Comparison of ENCODE assay signal across 8 mouse cellular contexts in the genomic region with DNA sequence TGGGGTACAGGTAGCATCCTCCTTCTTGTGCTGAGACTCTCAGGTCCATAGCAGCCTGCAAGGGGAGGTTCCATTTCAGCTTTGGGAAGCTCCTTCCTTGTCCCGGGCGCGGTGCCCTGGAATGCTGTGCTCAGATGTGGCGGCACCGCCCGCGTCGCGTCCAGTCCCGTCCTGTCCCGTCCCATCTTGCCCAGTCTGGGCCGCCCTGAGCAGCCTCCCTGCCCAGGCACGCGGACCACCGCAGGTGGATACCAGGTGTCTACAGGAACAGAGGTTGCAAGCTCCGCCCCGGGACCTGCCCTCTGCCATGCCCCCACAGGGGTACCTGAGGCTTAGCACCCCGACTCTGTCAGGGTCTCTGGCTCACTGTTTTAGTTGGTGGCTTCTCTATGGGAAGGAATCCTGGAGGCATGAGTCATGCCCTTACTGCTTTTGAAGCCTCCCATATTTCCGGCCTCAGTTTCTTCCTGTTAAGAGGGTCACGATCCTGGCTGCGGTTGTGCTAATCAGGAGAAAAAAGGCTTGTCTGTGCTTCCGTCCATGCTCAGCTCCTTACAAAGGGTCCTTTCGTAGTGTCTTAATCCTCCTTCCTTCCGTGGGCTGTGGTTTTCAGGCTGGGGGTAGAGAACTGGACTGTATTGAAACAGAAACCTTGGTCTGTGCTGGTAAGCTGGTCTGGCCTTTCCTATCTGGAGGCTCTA. TPM values are rescaled to one million over a fixed set of nuclear protein-coding genes. Genes with fewer than 3 reads are reported as not detected.
DNase-seq lines count a peak whose midpoint lies in the region; TF ChIP-seq lines count a peak whose summit lies in the region.
"Had no signal": no experiment of that assay in that cellular context is flagged by ENCODE, and none has a peak within 500 bp of the region (broad histone marks: within the 10 kb centered on the region; RNA-seq: fewer than 3 reads in every experiment).

No protein-coding gene starts in this region.

- peaks cover 47% of the 10 kb centered on the region for H3K4me1 ChIP-seq in bone marrow macrophage, adult 2 months (ENCODE audit: control insufficient read depth, insufficient read depth, low read length)

- no peaks in the 10 kb centered on the region for H3K79me2 ChIP-seq in C2C12 (ENCODE audit: control insufficient read depth, insufficient read depth)

- no peak overlapping the region for H3K4me3 ChIP-seq in C2C12 (ENCODE audit: insufficient read depth, poor library complexity, severe bottlenecking)
- H3K4me3 ChIP-seq in bone marrow macrophage, adult 2 months (ENCODE audit: insufficient read depth, low read length), result peak overlapping the region; percentile 20

- intact Hi-C loops in left cerebral cortex, postnatal 36 days (cut with DNase I), result loop anchor here (5.0 kb wide), 2 partner anchors 161 to 731 kb away; no protein-coding TSS in a partner anchor

- no peaks in the 10 kb centered on the region for H3K79me3 ChIP-seq in C2C12 (ENCODE audit: low read depth)

- TF ChIP-seq POLR2A in bone marrow macrophage, adult 2 months (IDR thresholded peaks at IDR 0.05; ENCODE audit: borderline replicate concordance, low read depth, low read length), result no peak

- no peaks in the 10 kb centered on the region for H3K27me3 ChIP-seq in C2C12 (ENCODE audit: control insufficient read depth, insufficient read depth, insufficient read length)

- H3K36me3 ChIP-seq in C2C12 (ENCODE audit: control insufficient read depth, insufficient read depth), result no peaks in the 10 kb centered on the region

- peak; percentile 44 for DNase-seq in kidney, postnatal 14 days
- peak; percentile 36 for DNase-seq in lung, postnatal 14 days
- DNase-seq in neural tube, embryonic 10.5 days (ENCODE audit: extremely low spot score, low spot score), result no peak
- DNase-seq in layer of hippocampus, postnatal 25 days (ENCODE audit: extremely low spot score in 1 of 2, low spot score in 1 of 2), result no peak
- DNase-seq in left cerebral cortex, postnatal 36 days (ENCODE audit: low spot score in 2 of 2), result no peak

- no peak for TF ChIP-seq CTCF in C2C12 (IDR thresholded peaks at IDR 0.05; ENCODE audit: control insufficient read depth, insufficient read depth, insufficient read length)
- no peak for TF ChIP-seq CTCF in bone marrow macrophage, adult 2 months (IDR thresholded peaks at IDR 0.05; ENCODE audit: low read depth, low read length)

- peak overlapping the region; percentile 91 for H3K27ac ChIP-seq in bone marrow macrophage, adult 2 months (ENCODE audit: insufficient read depth, low read depth, low read length)

- H3ac ChIP-seq in C2C12 (ENCODE audit: control insufficient read depth, insufficient read length, low read depth), result peak overlapping the region; percentile 60

TF ChIP-seq in C2C12, 6 proteins besides CTCF, POLR2A, EP300 and RAD21:
- TF ChIP-seq FOSL1 (IDR thresholded peaks at IDR 0.05; ENCODE audit: insufficient read depth, low read length, poor library complexity, severe bottlenecking), result peak; percentile 23
- peak; percentile 23 for TF ChIP-seq USF1 (IDR thresholded peaks at IDR 0.05; ENCODE audit: low read depth)
- no peak for TF ChIP-seq MYOD1 (IDR thresholded peaks at IDR 0.05; ENCODE audit: control insufficient read depth, insufficient read length, low read depth)
- no peak for TF ChIP-seq MAX (IDR thresholded peaks at IDR 0.05)

RNA-seq across cellular contexts. Expression of a gene that starts 33.3 kb away (rescaled TPM):
- 10.1 TPM for polyA plus RNA-seq in C2C12 (2012; fragmentation: generic; extraction: Trizol)
- 14.8 and 15.6 TPM in 2 replicates for polyA plus RNA-seq in bone marrow macrophage, adult 2 months (2012; ENCODE audit: insufficient read depth, insufficient read length, missing spikeins)
- under 1 TPM; 0.21 to 0.22 TPM for total RNA-seq in layer of hippocampus, postnatal 25 days (2021)
- total RNA-seq in left cerebral cortex, postnatal 36 days (2021), result 1 to 10 TPM; 3.4 to 6.1 TPM

RNA-seq across cellular contexts. Expression of a gene that starts 43.6 kb away (rescaled TPM):
- polyA plus RNA-seq in C2C12 (2012; fragmentation: generic; extraction: Trizol), result 0.06 TPM
- not detected in 2 replicates for polyA plus RNA-seq in bone marrow macrophage, adult 2 months (2012; ENCODE audit: insufficient read depth, insufficient read length, missing spikeins)
- under 1 TPM; 0.22 to 0.42 TPM for total RNA-seq in layer of hippocampus, postnatal 25 days (2021)
- under 1 TPM; 0.27 to 0.37 TPM for total RNA-seq in left cerebral cortex, postnatal 36 days (2021)
- polyA plus RNA-seq: large intestine, adult 2 months had no signal

RNA-seq across cellular contexts. Expression of a gene that starts 52.6 kb away (rescaled TPM):
- 61.3 TPM for polyA plus RNA-seq in C2C12 (2012; fragmentation: generic; extraction: Trizol)
- 36.4 and 39.1 TPM in 2 replicates for polyA plus RNA-seq in bone marrow macrophage, adult 2 months (2012; ENCODE audit: insufficient read depth, insufficient read length, missing spikeins)
- 10 to 100 TPM; 45.2 to 53.9 TPM for total RNA-seq in layer of hippocampus, postnatal 25 days (2021)
- 10 to 100 TPM; 43.5 to 45.5 TPM for total RNA-seq in left cerebral cortex, postnatal 36 days (2021)

Comparison
In these comparisons a context has a peak if more than half of its experiments do, and no peak if none do; other contexts are left out.
1. DNase-seq: peak in kidney, postnatal 14 days (single experiment) and lung, postnatal 14 days (single experiment); none in neural tube, embryonic 10.5 days (single experiment), layer of hippocampus, postnatal 25 days (0 of 2) and left cerebral cortex, postnatal 36 days (0 of 2).